Mouse (Mus musculus) myocyte (in vitro differentiated cells): ENCODE measurements around the gene Strip1. TPM values are rescaled to one million over a fixed set of nuclear protein-coding genes. Genes with fewer than 3 reads are reported as not detected.

Experiments
- H3K27me3 ChIP-seq: one replicate; pipeline ENCODE4 v1.6.1; 2011; ENCODE audit not compliant: control insufficient read depth, insufficient read depth, insufficient read length
- H3K36me3 ChIP-seq: one replicate; pipeline ENCODE4 v1.6.1; 2011; ENCODE audit not compliant: control insufficient read depth, insufficient read depth
- H3K4me2 ChIP-seq: one replicate; pipeline ENCODE4 v1.6.1; 2011; ENCODE audit warnings: low read depth, control low read depth
- H3K4me3 ChIP-seq: one replicate; pipeline ENCODE4 v1.5.1; 2011; ENCODE audit warnings: mild to moderate bottlenecking, control low read depth, moderate library complexity
- H3K79me2 ChIP-seq: one replicate; pipeline ENCODE4 v1.6.1; 2011; ENCODE audit not compliant: control insufficient read depth, insufficient read depth
- H3ac ChIP-seq: one replicate; pipeline ENCODE4 v1.6.1; 2011; ENCODE audit not compliant: control insufficient read depth, insufficient read length
- CEBPB ChIP-seq: IDR thresholded peaks from 2 replicates; pipeline ENCODE4 v1.6.1; 2011; ENCODE audit warnings: mild to moderate bottlenecking, moderate library complexity; ENCODE audit not compliant: poor library complexity, insufficient read depth, severe bottlenecking
- E2F4 ChIP-seq: IDR thresholded peaks from one replicate; pipeline ENCODE4 v1.6.1; 2011; ENCODE audit warnings: mild to moderate bottlenecking, control low read depth, moderate library complexity; ENCODE audit not compliant: insufficient read depth
- MAX ChIP-seq: IDR thresholded peaks from one replicate; pipeline ENCODE4 v1.6.1; 2011; ENCODE audit warnings: low read depth, mild to moderate bottlenecking, control low read depth
- MYOD1 ChIP-seq, 3 experiments: IDR thresholded peaks; one replicate each; pipeline ENCODE4 v1.6.1; 2011; ENCODE audit warnings: control low read depth in 2 of 3, low read depth in 2 of 3, mild to moderate bottlenecking in 2 of 3, moderate library complexity in 1 of 3; ENCODE audit not compliant: insufficient read length in 2 of 3, control insufficient read depth in 1 of 3
- MYOG ChIP-seq, 3 experiments: IDR thresholded peaks; one replicate each; pipeline ENCODE4 v1.6.1; 2011; ENCODE audit warnings: control low read depth in 2 of 3, low read depth in 2 of 3, mild to moderate bottlenecking in 2 of 3; ENCODE audit not compliant: insufficient read length in 2 of 3, control insufficient read depth in 1 of 3, insufficient read depth in 1 of 3
- POLR2A ChIP-seq: IDR thresholded peaks from one replicate; pipeline ENCODE4 v1.6.1; 2011; ENCODE audit warnings: low read depth, mild to moderate bottlenecking, control low read depth, moderate library complexity; ENCODE audit not compliant: insufficient read length
- POLR2AphosphoS2 ChIP-seq: IDR thresholded peaks from one replicate; pipeline ENCODE4 v1.6.1; 2011; ENCODE audit warnings: low read depth, control low read depth; ENCODE audit not compliant: insufficient read length
- REST ChIP-seq: IDR thresholded peaks from one replicate; pipeline ENCODE4 v1.6.1; 2011; ENCODE audit warnings: mild to moderate bottlenecking, control low read depth, moderate library complexity; ENCODE audit not compliant: insufficient read depth, insufficient read length
- SRF ChIP-seq: IDR thresholded peaks from one replicate; pipeline ENCODE4 v1.6.1; 2011; ENCODE audit warnings: low read depth; ENCODE audit not compliant: control insufficient read depth, insufficient read length
- TCF12 ChIP-seq: IDR thresholded peaks from one replicate; pipeline ENCODE4 v1.6.1; 2011; ENCODE audit warnings: mild to moderate bottlenecking, control low read depth; ENCODE audit not compliant: poor library complexity, insufficient read depth, severe bottlenecking
- TCF3 ChIP-seq: IDR thresholded peaks from one replicate; pipeline ENCODE4 v1.6.1; 2011; ENCODE audit warnings: low read depth, control low read depth; ENCODE audit not compliant: insufficient read length
- USF1 ChIP-seq: IDR thresholded peaks from one replicate; pipeline ENCODE4 v1.6.1; 2011; ENCODE audit warnings: low read depth, mild to moderate bottlenecking, control low read depth, moderate library complexity
- polyA plus RNA-seq: library from polyadenylated mRNA; unstranded; fragments of >200 nt; fragmentation: generic; extraction: Trizol; gene quantifications from one replicate; pipeline ENCODE4 v1.2.1, GENCODE M21; 2012; ENCODE audit warnings: missing spikeins

The Strip1 gene
- polyA plus RNA-seq, 1 experiment, result 46.6 TPM

DNA sequence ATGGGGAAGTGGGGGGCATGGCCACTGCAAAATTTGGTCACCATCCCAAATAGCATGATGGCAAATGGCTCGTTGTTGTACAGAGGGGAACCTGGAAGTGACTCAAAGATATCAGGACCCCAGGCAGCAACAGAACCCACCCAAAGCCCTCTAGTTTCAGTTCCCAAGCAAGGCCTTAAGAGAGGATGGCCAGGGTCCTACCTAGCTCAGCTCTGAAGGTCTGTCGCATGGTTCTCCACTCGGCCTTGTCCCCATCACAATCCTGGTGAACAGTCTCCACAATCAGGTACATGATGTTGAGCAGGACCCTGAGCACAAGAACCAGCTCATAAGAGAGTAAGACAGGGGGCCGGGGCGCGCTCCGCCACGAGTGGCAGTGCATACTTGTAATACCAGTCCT is 7.1 kb downstream of the Strip1 start:
- Histone ChIP-seq H3K4me3 (no peak overlapping the region), H3ac (no peak overlapping the region), H3K27me3 (no peaks in the 10 kb centered on the region), H3K79me2 (peaks cover 12% of the 10 kb centered on the region), H3K4me2 (no peak overlapping the region), H3K36me3 (peaks cover 60% of the 10 kb centered on the region)
- TF ChIP-seq TCF3 (no peak), REST (no peak), TCF12 (no peak), POLR2A (no peak), MAX (no peak), POLR2AphosphoS2 (no peak), SRF (no peak), USF1 (no peak), MYOD1 (IDR thresholded peaks at IDR 0.05; ENCODE audit: control insufficient read depth in 1 of 3, insufficient read length in 2 of 3, low read depth in 2 of 3) (no peak), E2F4 (no peak), CEBPB (no peak), MYOG (IDR thresholded peaks at IDR 0.05; ENCODE audit: control insufficient read depth in 1 of 3, insufficient read depth in 1 of 3, insufficient read length in 2 of 3, low read depth in 2 of 3) (no peak)

DNA sequence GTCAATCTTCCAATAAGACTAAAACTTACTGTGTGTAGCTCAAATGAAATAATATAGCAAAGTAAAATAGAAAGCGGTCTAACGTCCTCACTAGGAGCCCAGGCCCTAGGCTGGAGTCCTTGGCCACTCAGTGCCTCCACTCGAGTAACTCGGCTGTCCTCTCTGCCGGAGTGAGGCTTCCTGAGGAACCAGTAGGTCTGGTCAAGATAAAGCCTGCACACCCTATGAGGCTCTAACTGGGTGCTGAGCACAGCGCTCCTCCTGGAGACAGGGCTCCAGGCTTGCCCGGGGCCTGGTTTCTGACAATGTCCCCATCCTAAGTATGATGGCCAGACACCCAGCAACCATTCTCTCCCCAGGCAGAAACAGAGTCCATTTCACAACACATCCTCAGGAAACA is 9.0 kb downstream of the Strip1 start:
- Histone ChIP-seq H3ac (no peak overlapping the region), H3K79me2 (no peaks in the 10 kb centered on the region), H3K4me3 (no peak overlapping the region), H3K4me2 (no peak overlapping the region), H3K27me3 (no peaks in the 10 kb centered on the region), H3K36me3 (peaks cover 60% of the 10 kb centered on the region)
- TF ChIP-seq USF1 (no peak), MAX (no peak), REST (no peak), TCF12 (no peak), MYOG (IDR thresholded peaks at IDR 0.05; ENCODE audit: control insufficient read depth in 1 of 3, insufficient read depth in 1 of 3, insufficient read length in 2 of 3, low read depth in 2 of 3) (no peak), E2F4 (no peak), TCF3 (no peak), POLR2A (no peak), SRF (no peak), POLR2AphosphoS2 (no peak), CEBPB (no peak), MYOD1 (IDR thresholded peaks at IDR 0.05; ENCODE audit: control insufficient read depth in 1 of 3, insufficient read length in 2 of 3, low read depth in 2 of 3) (no peak)

DNA sequence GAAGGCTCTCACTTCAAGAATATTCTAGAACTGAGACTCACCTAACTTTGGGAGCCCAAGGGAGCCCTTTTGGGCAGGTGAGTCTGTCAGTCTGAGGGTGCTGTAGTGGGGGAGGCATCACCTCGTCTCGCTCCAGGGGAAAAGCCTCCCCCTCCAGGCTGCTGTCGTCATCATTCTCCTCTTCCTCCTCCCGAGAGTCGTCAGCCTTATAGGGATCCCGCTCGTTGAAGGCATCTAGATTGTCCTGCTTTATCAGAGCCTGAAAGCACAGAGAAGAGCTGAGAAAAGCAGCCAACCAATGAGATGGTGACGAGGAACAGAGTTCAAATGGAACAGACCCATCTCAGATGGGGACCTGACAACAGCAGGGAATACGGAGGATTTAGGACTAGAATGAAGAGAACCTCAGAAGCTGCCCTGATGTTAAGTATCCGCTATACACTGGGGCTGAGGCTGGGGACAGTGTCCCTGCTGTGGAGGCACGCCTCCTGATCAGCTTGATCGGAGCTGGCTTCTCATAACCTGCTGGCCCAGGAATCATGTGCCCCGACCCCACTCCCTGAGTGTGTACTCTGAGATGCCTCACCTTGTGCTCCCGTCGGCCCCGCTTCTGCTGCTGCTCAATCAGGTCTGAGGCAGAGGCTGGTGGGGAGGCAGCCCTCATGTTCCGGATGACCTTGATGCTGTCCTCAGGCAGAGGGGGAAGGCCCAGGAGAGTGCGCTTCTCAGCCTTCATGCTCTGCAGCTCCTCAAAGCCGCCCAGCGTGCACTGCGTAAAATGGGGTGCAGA is 10.0 kb downstream of the Strip1 start:
- Histone ChIP-seq H3K4me2 (no peak overlapping the region), H3K79me2 (no peaks in the 10 kb centered on the region), H3K4me3 (no peak overlapping the region), H3K27me3 (no peaks in the 10 kb centered on the region), H3ac (no peak overlapping the region), H3K36me3 (peaks cover 58% of the 10 kb centered on the region)
- TF ChIP-seq MAX, result no peak
- no peak for TF ChIP-seq TCF12
- no peak for TF ChIP-seq SRF
- TF ChIP-seq MYOD1 (IDR thresholded peaks at IDR 0.05; ENCODE audit: control insufficient read depth in 1 of 3, insufficient read length in 2 of 3, low read depth in 2 of 3), result no peak
- no peak for TF ChIP-seq E2F4
- no peak for TF ChIP-seq REST
- no peak for TF ChIP-seq POLR2AphosphoS2
- TF ChIP-seq TCF3, result no peak
- TF ChIP-seq CEBPB, result no peak
- TF ChIP-seq POLR2A, result no peak
- no peak for TF ChIP-seq MYOG (IDR thresholded peaks at IDR 0.05; ENCODE audit: control insufficient read depth in 1 of 3, insufficient read depth in 1 of 3, insufficient read length in 2 of 3, low read depth in 2 of 3)
- TF ChIP-seq USF1, result no peak

DNA sequence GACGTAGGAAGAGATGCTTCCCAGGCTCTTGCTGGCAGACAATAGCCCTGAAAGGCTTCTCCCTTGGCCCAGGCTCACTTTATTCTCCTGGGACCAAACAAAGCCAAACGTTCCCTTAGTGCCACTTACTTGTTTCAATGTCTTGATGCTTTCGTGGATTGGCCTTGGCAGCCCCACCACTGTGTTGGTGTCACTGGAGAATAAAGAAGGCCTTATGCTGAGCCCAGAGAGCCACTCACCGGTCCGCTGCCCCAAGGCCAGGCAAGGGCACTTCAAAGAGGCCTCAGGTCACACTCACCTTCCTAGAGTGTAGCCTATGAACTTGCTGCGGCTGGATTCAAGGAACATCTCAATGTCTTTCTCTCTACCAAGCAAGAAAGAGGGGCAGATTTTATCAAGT is 11.6 kb downstream of the Strip1 start:
- H3K27me3 ChIP-seq, result no peaks in the 10 kb centered on the region

More for the DNA sequence above, 11.6 kb downstream of the Strip1 start:
- no peak overlapping the region for H3ac ChIP-seq
- H3K79me2 ChIP-seq, result no peaks in the 10 kb centered on the region
- no peak for TF ChIP-seq POLR2AphosphoS2
- TF ChIP-seq MYOD1 (IDR thresholded peaks at IDR 0.05; ENCODE audit: control insufficient read depth in 1 of 3, insufficient read length in 2 of 3, low read depth in 2 of 3), result no peak
- TF ChIP-seq MAX, result no peak
- TF ChIP-seq E2F4, result no peak
- no peak for TF ChIP-seq TCF3
- TF ChIP-seq POLR2A, result no peak
- no peak for TF ChIP-seq SRF
- no peak for TF ChIP-seq TCF12
- no peak for TF ChIP-seq REST
- TF ChIP-seq CEBPB, result no peak
- no peak overlapping the region for H3K4me2 ChIP-seq
- H3K36me3 ChIP-seq, result peaks cover 59% of the 10 kb centered on the region
- no peak overlapping the region for H3K4me3 ChIP-seq
